Mouse (Mus musculus) embryonic facial prominence, embryonic 15.5 days (tissue): ENCODE data around the gene Prox1. TPM values are rescaled to one million over a fixed set of nuclear protein-coding genes. Genes with fewer than 3 reads are reported as not detected.

Source experiments
- ATAC-seq: fragments of 200-750 bp; cut with Nextera tagmentation; 2 replicates; pipeline ENCODE4 v1.8.0; 2017; ENCODE audit warnings: low read depth, moderate TSS enrichment; ENCODE audit not compliant: insufficient number of reproducible peaks, low FRiP score, low TSS enrichment
- H3K27ac ChIP-seq: fragments of 300-500 bp; sonication (generic); replicated peaks from 2 replicates; pipeline ENCODE4 v1.5.1; 2015; ENCODE audit warnings: mild to moderate bottlenecking, inconsistent platforms
- H3K27me3 ChIP-seq: fragments of 300-500 bp; sonication (generic); 2 replicates; pipeline ENCODE4 v1.6.1; 2015; ENCODE audit warnings: inconsistent platforms
- H3K36me3 ChIP-seq: fragments of 300-500 bp; sonication (generic); 2 replicates; pipeline ENCODE4 v1.6.1; 2015; ENCODE audit warnings: mild to moderate bottlenecking, inconsistent platforms
- H3K4me1 ChIP-seq: fragments of 300-500 bp; sonication (generic); 2 replicates; pipeline ENCODE4 v1.6.1; 2015; ENCODE audit warnings: inconsistent platforms
- H3K4me2 ChIP-seq: fragments of 300-500 bp; sonication (generic); replicated peaks from 2 replicates; pipeline ENCODE4 v1.6.1; 2015; ENCODE audit warnings: mild to moderate bottlenecking, inconsistent platforms
- H3K4me3 ChIP-seq: fragments of 300-500 bp; sonication (generic); replicated peaks from 2 replicates; pipeline ENCODE4 v1.5.1; 2015; ENCODE audit warnings: mild to moderate bottlenecking, inconsistent platforms
- H3K9ac ChIP-seq: fragments of 300-500 bp; sonication (generic); 2 replicates; pipeline ENCODE4 v1.6.1; 2015; ENCODE audit warnings: inconsistent platforms
- H3K9me3 ChIP-seq: fragments of 300-500 bp; sonication (generic); replicated peaks from 2 replicates; pipeline ENCODE4 v1.6.1; 2016; ENCODE audit warnings: inconsistent platforms
- WGBS: fragments of 180-500 bp; shearing (Covaris S2); methylation state at CpG from one replicate; pipeline ENCODE4 v1.1.7; 2015; 5-methylcytosine and 5-hydroxymethylcytosine counted together
- polyA plus RNA-seq: library from polyadenylated mRNA; unstranded; fragments of >200 nt; fragmentation: Nextera tagmentation; extraction: Ambion mirVana; gene quantifications from 2 replicates; pipeline ENCODE4 v1.2.1, GENCODE M21; 2015

Gene Prox1
- polyA plus RNA-seq, 1 experiment from 2014 or later: 2.4 TPM

DNA sequence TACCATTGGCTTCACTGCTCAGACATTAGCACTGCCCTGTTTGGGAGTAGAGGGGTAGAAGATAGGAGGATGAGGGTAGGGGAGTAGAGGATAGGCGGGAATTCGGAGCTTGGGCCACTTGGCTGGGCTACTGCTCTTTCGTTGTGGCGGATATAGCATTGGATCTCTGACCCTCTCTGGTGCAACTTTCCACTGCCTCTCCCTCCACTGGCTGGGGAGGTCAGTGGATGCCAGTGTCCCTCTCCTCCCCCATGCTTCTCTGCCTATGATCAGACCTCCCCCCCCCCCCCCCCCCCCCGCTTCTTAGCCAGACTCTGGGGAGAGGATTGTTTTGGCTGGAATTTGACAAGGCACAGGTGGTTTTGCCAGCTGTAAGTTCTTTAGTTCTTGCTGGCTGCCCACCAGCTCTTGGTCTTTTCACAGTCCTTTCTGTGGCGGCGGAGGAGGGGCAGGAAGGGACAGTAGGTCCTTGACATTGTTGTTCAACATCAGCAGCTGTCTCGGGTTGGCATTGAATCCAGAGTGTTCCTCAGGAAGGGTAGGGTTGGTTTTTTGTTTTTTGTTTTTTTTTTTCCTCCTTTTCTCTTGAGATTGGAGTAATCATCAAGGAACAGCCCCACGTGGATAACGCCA, 90.8 kb downstream of the Prox1 start:
- WGBS: 85% methylated on average over 9 of the region's 10 CpGs
- Histone ChIP-seq H3K36me3 (no peaks in the 10 kb centered on the region), H3K9me3 (no peaks in the 10 kb centered on the region), H3K4me2 (no peak overlapping the region), H3K4me3 (no peak overlapping the region), H3K4me1 (no peaks in the 10 kb centered on the region), H3K27ac (no peak overlapping the region), H3K27me3 (no peaks in the 10 kb centered on the region), H3K9ac (no peak overlapping the region)
- ATAC-seq: no peak

DNA sequence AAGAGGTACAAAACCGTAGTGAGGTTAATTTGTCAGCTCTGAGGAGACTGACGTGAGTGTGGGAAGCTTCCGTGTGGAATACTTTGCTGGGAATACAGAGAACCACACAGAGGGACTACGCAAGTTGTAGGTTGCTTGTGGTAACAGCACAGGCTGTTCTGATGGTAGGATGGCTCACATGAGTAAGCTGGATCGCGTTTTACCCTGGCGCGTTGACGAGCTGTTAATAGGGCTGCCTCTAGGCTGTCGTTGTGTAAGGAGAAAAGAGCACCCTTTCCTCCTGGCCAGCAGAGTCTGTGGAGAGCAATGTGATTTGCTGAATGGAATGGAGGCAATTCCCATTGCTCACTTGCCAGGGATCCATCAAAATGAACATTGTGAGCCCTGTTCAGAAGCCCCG, 93.9 kb downstream of the Prox1 start:
- Histone ChIP-seq H3K4me3 (no peak overlapping the region), H3K9me3 (no peaks in the 10 kb centered on the region), H3K4me1 (no peaks in the 10 kb centered on the region), H3K27me3 (no peaks in the 10 kb centered on the region), H3K9ac (no peak overlapping the region), H3K27ac (no peak overlapping the region), H3K36me3 (no peaks in the 10 kb centered on the region), H3K4me2 (no peak overlapping the region)
- no peak for ATAC-seq
- 74% methylated on average over 11 of the region's 11 CpGs for WGBS

Other genes with a start within 250 kb of the Prox1 start
- 86.3 and 91.2 TPM in 2 replicates for gene Smyd2, start 248.4 kb downstream of the Prox1 start, polyA plus RNA-seq